Mouse (Mus musculus): ENCODE data around the gene Rps19bp1. TPM values are rescaled to one million over a fixed set of nuclear protein-coding genes. Genes with fewer than 3 reads are reported as not detected.

The Rps19bp1 gene
- polyA plus RNA-seq, 1 experiment from 2014 or later, result 73.2 TPM

Other genes with a start within 250 kb of the Rps19bp1 start
- gene Pdgfb, start 249.3 kb downstream of the Rps19bp1 start, polyA plus RNA-seq (2016; fragmentation: Nextera tagmentation; extraction: Ambion mirVana), result 1.4 and 1.6 TPM in 2 replicates
- gene Syngr1, start 173.0 kb downstream of the Rps19bp1 start, polyA plus RNA-seq (2016; fragmentation: Nextera tagmentation; extraction: Ambion mirVana), result 5.9 and 7.0 TPM in 2 replicates
- gene Rpl3, start 172.4 kb downstream of the Rps19bp1 start, polyA plus RNA-seq (2016; fragmentation: Nextera tagmentation; extraction: Ambion mirVana), result 1,034 and 1,049 TPM in 2 replicates
- gene Tab1, start 131.2 kb downstream of the Rps19bp1 start, polyA plus RNA-seq (2016; fragmentation: Nextera tagmentation; extraction: Ambion mirVana), result 43.3 and 45.3 TPM in 2 replicates
- 6.3 and 7.6 TPM in 2 replicates for gene Mgat3, start 90.6 kb downstream of the Rps19bp1 start, polyA plus RNA-seq (2016; fragmentation: Nextera tagmentation; extraction: Ambion mirVana)
- gene Mief1, start 30.3 kb downstream of the Rps19bp1 start, polyA plus RNA-seq (2016; fragmentation: Nextera tagmentation; extraction: Ambion mirVana), result 44.4 and 44.5 TPM in 2 replicates
- gene AC140267.1, start 28.5 kb downstream of the Rps19bp1 start, polyA plus RNA-seq (2016; fragmentation: Nextera tagmentation; extraction: Ambion mirVana), result not detected in 2 replicates
- 104 and 111 TPM in 2 replicates for gene Atf4, start 9.1 kb downstream of the Rps19bp1 start, polyA plus RNA-seq (2016; fragmentation: Nextera tagmentation; extraction: Ambion mirVana)
- 0.02 and 0.03 TPM in 2 replicates for gene Cacna1i, start 22.9 kb upstream of the Rps19bp1 start, polyA plus RNA-seq (2016; fragmentation: Nextera tagmentation; extraction: Ambion mirVana)

Data from embryonic facial prominence, embryonic 10.5 days (tissue).